ENCODE assay signal across 26 mouse cellular contexts in the genomic region with DNA sequence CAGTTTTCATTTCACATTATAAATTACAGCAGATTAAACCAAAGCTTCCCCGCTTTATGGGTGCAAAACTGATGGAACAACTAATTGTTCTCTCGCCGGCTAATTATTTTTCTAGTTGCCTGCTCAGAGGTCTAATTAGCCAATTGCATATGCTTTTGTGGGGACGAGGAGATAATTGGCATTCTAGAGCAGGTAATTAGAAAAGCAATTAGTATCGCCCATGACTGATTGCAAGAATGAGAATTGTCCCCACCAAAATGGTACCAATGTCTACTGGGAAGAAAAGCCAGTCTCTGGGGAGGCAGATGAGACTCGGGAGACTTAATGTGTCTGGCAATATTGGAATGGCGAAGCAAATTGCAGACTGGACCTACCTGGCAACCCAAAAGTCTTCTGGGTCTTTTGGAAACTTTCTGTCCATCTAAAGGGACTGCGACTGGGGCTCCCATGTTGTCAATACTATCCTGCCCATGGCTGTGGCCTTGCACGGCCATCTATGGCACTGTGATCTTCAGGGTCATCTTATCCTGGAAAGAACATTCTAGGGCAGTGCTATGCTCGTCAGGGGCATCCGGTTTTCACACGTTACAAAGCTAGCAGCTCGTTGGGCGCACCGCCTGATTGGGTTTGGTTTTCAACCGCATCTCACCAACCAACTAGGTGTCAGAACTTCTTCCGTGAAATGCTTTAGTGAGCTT.
A peak's percentile ranks its signal among the peaks of the same experiment; 100 is the strongest.
DNase-seq lines count a peak whose midpoint lies in the region; ATAC-seq lines count a peak whose summit lies in the region.
"Had no signal": no experiment of that assay in that cellular context is flagged by ENCODE, and none has a peak within 500 bp of the region (broad histone marks: within the 10 kb centered on the region; RNA-seq: fewer than 3 reads in every experiment).

No protein-coding gene starts in this region.

- no peak overlapping the region for H3K4me3 ChIP-seq in hindbrain, embryonic 13.5 days
- H3K4me3 ChIP-seq in hindbrain, embryonic 10.5 days = no peak overlapping the region
- no peak overlapping the region for H3K4me3 ChIP-seq in neural tube, embryonic 13.5 days
- no peak overlapping the region for H3K4me3 ChIP-seq in forebrain, embryonic 15.5 days
- H3K4me3 ChIP-seq: gastrocnemius, adult 2 months; heart, adult 2 months; heart, embryonic 12.5 days; kidney, embryonic 15.5 days; layer of hippocampus, adult 2 months; left cerebral cortex, adult 2 months; liver, embryonic 12.5 days; midbrain, embryonic 12.5 days; neural tube, embryonic 12.5 days had no signal

- no peaks in the 10 kb centered on the region for H3K36me3 ChIP-seq in hindbrain, embryonic 13.5 days
- 0 out of 2 replicates have a peak, but pooled peaks cover 4% of the 10 kb centered on the region for H3K36me3 ChIP-seq in hindbrain, embryonic 10.5 days
- no peaks in the 10 kb centered on the region for H3K36me3 ChIP-seq in neural tube, embryonic 13.5 days
- no peaks in the 10 kb centered on the region for H3K36me3 ChIP-seq in forebrain, embryonic 15.5 days
- H3K36me3 ChIP-seq: heart, embryonic 12.5 days; kidney, embryonic 15.5 days; liver, embryonic 12.5 days; midbrain, embryonic 12.5 days; neural tube, embryonic 12.5 days had no signal

- 75% methylated on average over 17 of the region's 17 CpGs for WGBS in hindbrain, embryonic 13.5 days
- 92% methylated on average over 17 of the region's 17 CpGs for WGBS in hindbrain, embryonic 10.5 days
- 70% methylated on average over 17 of the region's 17 CpGs for WGBS in neural tube, embryonic 13.5 days
- 46% methylated on average over 17 of the region's 17 CpGs for WGBS in forebrain, embryonic 15.5 days

- no peaks in the 10 kb centered on the region for H3K9me3 ChIP-seq in hindbrain, embryonic 13.5 days
- H3K9me3 ChIP-seq in hindbrain, embryonic 10.5 days = no peaks in the 10 kb centered on the region
- no peaks in the 10 kb centered on the region for H3K9me3 ChIP-seq in neural tube, embryonic 13.5 days
- no peaks in the 10 kb centered on the region for H3K9me3 ChIP-seq in forebrain, embryonic 15.5 days
- H3K9me3 ChIP-seq: heart, embryonic 12.5 days; kidney, embryonic 15.5 days; liver, embryonic 12.5 days; midbrain, embryonic 12.5 days; neural tube, embryonic 12.5 days had no signal

- H3K9ac ChIP-seq in hindbrain, embryonic 13.5 days = no peak overlapping the region
- no peak overlapping the region for H3K9ac ChIP-seq in neural tube, embryonic 13.5 days
- H3K9ac ChIP-seq in forebrain, embryonic 15.5 days (replicated peaks) = no peak overlapping the region
- H3K9ac ChIP-seq: heart, embryonic 12.5 days; kidney, embryonic 15.5 days; liver, embryonic 12.5 days; liver, postnatal 0 days; midbrain, embryonic 12.5 days; neural tube, embryonic 12.5 days had no signal

- no peak overlapping the region for H3K4me2 ChIP-seq in hindbrain, embryonic 13.5 days
- no peak overlapping the region for H3K4me2 ChIP-seq in neural tube, embryonic 13.5 days
- H3K4me2 ChIP-seq in forebrain, embryonic 15.5 days (replicated peaks) = no peak overlapping the region
- H3K4me2 ChIP-seq: heart, embryonic 12.5 days; kidney, embryonic 15.5 days; liver, embryonic 12.5 days; midbrain, embryonic 12.5 days; neural tube, embryonic 12.5 days had no signal

- H3K27ac ChIP-seq in hindbrain, embryonic 13.5 days = peak overlapping the region; percentile 62
- H3K27ac ChIP-seq in hindbrain, embryonic 10.5 days = no peak overlapping the region
- H3K27ac ChIP-seq in neural tube, embryonic 13.5 days (replicated peaks) = peak overlapping the region; percentile 64
- 0 out of 2 replicates have a peak overlapping the region, but pooled peaks have one; percentile 2 for H3K27ac ChIP-seq in forebrain, embryonic 15.5 days (replicated peaks)
- H3K27ac ChIP-seq: gastrocnemius, adult 2 months; heart, adult 2 months; kidney, embryonic 15.5 days; layer of hippocampus, adult 2 months; left cerebral cortex, adult 2 months; liver, embryonic 12.5 days; neural tube, embryonic 12.5 days had no signal

- no peak for ATAC-seq in hindbrain, embryonic 13.5 days (ENCODE audit: low FRiP score)
- peak; percentile 19; the same call in 1 of the 2 replicates for ATAC-seq in neural tube, embryonic 13.5 days (ENCODE audit: low read depth)
- no peak for ATAC-seq in forebrain, embryonic 15.5 days (replicated peaks)
- no peak for ATAC-seq in inflammation-experienced regulatory T-cells, adult 6 months
- ATAC-seq: liver, embryonic 12.5 days; liver, postnatal 0 days had no signal

- H3K4me1 ChIP-seq in hindbrain, embryonic 13.5 days (replicated peaks) = peaks cover 41% of the 10 kb centered on the region
- H3K4me1 ChIP-seq in hindbrain, embryonic 10.5 days (replicated peaks) = peaks cover 25% of the 10 kb centered on the region
- H3K4me1 ChIP-seq in neural tube, embryonic 13.5 days (replicated peaks) = peaks cover 47% of the 10 kb centered on the region
- H3K4me1 ChIP-seq in forebrain, embryonic 15.5 days = peaks cover 25% of the 10 kb centered on the region
- H3K4me1 ChIP-seq: liver, embryonic 12.5 days had no signal

- no peaks in the 10 kb centered on the region for H3K27me3 ChIP-seq in hindbrain, embryonic 13.5 days
- no peaks in the 10 kb centered on the region for H3K27me3 ChIP-seq in hindbrain, embryonic 10.5 days (ENCODE audit: insufficient read depth, poor library complexity, severe bottlenecking)
- no peaks in the 10 kb centered on the region for H3K27me3 ChIP-seq in neural tube, embryonic 13.5 days
- no peaks in the 10 kb centered on the region for H3K27me3 ChIP-seq in forebrain, embryonic 15.5 days
- H3K27me3 ChIP-seq: heart, embryonic 12.5 days; kidney, embryonic 15.5 days; liver, embryonic 12.5 days; neural tube, embryonic 12.5 days had no signal

- DNase-seq in hindbrain, embryonic 10.5 days (ENCODE audit: low spot score) = no peak
- DNase-seq in neural tube, embryonic 10.5 days (ENCODE audit: extremely low spot score, low spot score) = no peak
- DNase-seq in retina, postnatal 1 day = peak; percentile 66
- DNase-seq in ovary, postnatal 36 days (ENCODE audit: low spot score) = no peak
- DNase-seq: adrenal gland, postnatal 36 days; cerebellum, adult 8-10 months; cerebellum, postnatal 36 days; gastrocnemius, adult 2 months; gastrocnemius, postnatal 36 days; heart, adult 2 months; kidney, adult 18-20 months; liver, postnatal 0 days; lung, postnatal 36 days; right cerebral cortex, adult 18-20 months; thymus, postnatal 4 days had no signal
